Mouse (Mus musculus): Measurements from ENCODE around the gene Fam135a. TPM values are rescaled to one million over a fixed set of nuclear protein-coding genes. Genes with fewer than 3 reads are reported as not detected.

Fam135a gene
- 41.3 and 49.5 TPM in 2 replicates for polyA plus RNA-seq (2012; rRNA removed)

DNA sequence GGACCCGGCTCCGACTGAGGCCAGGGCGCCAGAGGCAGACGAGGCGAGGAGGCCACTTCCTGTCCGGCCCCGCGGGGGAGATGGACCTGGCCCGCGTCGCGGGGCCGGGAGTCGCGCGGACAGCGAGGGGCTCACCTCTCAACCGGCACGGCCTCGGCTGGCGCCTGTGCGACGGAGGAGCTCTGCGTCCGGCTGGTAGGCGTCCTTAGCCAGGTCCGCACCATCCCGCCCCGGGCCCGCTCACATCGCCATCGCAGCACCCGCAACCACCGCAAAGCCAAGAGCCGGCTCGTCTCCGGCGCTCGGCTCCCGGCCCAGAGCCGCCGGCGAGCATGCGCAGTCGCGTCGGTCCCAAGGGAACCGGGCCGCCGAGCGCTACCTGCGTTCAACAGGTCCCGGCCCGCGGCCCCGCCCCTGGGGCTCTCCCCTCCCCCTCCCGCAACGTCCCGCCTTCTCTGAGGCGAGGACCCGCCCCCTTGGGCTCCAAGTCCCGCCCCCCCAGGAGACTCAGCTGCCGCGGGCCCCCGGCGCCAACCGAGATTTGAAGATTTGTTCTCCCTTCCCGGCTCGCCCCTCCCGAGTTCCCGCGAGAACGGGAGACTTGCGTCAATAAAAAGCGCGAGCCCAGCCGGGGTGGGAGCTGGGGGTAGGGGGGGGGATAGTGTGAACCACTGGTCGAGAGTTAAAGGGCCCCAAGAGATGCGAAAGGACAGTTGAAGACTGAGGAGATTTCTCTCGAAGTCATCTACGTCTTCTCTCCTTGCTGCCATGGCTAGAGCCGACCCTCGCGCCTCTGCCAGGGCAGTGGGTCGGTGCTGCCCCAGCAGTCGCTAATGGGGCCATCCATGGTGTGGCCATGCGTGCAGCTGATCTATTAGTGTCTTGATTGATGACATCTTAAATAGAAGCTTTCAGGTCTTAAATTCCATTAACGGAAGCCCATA lies at the start of gene Fam135a:
Fam135a (minus strand) TSS at position 416 of the 944 bp plus-strand sequence.
- DNase-seq (ENCODE audit: low read depth): peak; percentile 98

GRCm38 (mm10) chr1:24143504-24143903 lies 43.4 kb upstream of the Fam135a start:
- TF ChIP-seq POLR2A (IDR thresholded peaks at IDR 0.05; ENCODE audit: borderline replicate concordance, extremely low read depth, insufficient read depth, insufficient read length, poor library complexity, severe bottlenecking) (no peak), CTCF (IDR thresholded peaks at IDR 0.05; ENCODE audit: borderline replicate concordance, extremely low read depth, insufficient read depth, insufficient read length) (no peak)
- peak; percentile 39 for DNase-seq (ENCODE audit: low read depth)

More for the DNA sequence above, at the start of gene Fam135a:
- no peak for TF ChIP-seq CTCF (IDR thresholded peaks at IDR 0.05; ENCODE audit: borderline replicate concordance, extremely low read depth, insufficient read depth, insufficient read length)
- TF ChIP-seq POLR2A (IDR thresholded peaks at IDR 0.05; ENCODE audit: borderline replicate concordance, extremely low read depth, insufficient read depth, insufficient read length, poor library complexity, severe bottlenecking): peak; percentile 88

DNA sequence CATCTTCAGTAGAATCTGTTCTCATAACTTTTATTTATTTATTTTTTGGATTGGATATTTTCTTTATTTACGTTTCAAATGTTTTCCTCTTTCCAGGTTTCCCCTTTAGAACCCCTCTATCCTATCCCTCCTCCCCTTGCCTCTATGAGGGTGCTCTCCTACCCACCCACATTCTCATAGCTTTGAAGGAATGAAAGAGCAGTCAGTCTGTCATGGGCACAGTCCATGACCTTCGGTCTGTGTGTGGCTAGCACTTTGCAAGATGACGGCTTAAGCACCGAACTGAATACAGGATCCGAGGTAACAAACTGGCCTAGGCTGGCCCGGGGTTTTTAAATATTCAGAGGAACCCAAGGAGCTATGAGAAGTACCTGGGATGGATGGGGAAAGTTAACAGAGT lies 40.4 kb upstream of the Fam135a start:
- no peak for DNase-seq (ENCODE audit: low read depth)
- no peak for TF ChIP-seq POLR2A (IDR thresholded peaks at IDR 0.05; ENCODE audit: borderline replicate concordance, extremely low read depth, insufficient read depth, insufficient read length, poor library complexity, severe bottlenecking)
- TF ChIP-seq CTCF (IDR thresholded peaks at IDR 0.05; ENCODE audit: borderline replicate concordance, extremely low read depth, insufficient read depth, insufficient read length): no peak

GRCm38 (mm10) chr1:24137133-24137532 lies 37.0 kb upstream of the Fam135a start:
- peak; percentile 83; the same call in 1 of the 2 replicates for TF ChIP-seq CTCF (IDR thresholded peaks at IDR 0.05; ENCODE audit: borderline replicate concordance, extremely low read depth, insufficient read depth, insufficient read length)
- no peak for TF ChIP-seq POLR2A (IDR thresholded peaks at IDR 0.05; ENCODE audit: borderline replicate concordance, extremely low read depth, insufficient read depth, insufficient read length, poor library complexity, severe bottlenecking)
- peak; percentile 68 for DNase-seq (ENCODE audit: low read depth)

DNA sequence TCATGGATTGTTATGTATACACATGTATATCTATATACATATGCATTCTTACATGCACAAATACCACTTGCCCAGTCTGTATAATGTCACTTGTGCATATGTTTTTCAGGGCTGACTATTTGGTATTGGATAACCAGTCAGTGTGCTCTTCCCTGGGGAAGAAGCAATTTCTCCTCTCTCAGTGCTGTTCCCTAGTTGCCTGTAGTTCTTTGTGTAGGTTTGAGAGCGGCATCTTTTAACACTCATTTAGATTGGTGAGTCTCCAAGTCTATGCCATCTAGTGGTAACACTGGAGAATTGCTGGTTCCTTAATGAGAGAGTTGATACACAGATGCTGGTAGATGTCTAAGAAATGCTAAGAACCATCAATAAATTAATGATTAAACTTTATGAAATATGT lies 34.7 kb upstream of the Fam135a start:
- TF ChIP-seq CTCF (IDR thresholded peaks at IDR 0.05; ENCODE audit: borderline replicate concordance, extremely low read depth, insufficient read depth, insufficient read length) (peak; percentile 59), POLR2A (IDR thresholded peaks at IDR 0.05; ENCODE audit: borderline replicate concordance, extremely low read depth, insufficient read depth, insufficient read length, poor library complexity, severe bottlenecking) (no peak)
- DNase-seq (ENCODE audit: low read depth): peak; percentile 90

GRCm38 (mm10) chr1:24133853-24134252 lies 33.7 kb upstream of the Fam135a start:
- TF ChIP-seq POLR2A (IDR thresholded peaks at IDR 0.05; ENCODE audit: borderline replicate concordance, extremely low read depth, insufficient read depth, insufficient read length, poor library complexity, severe bottlenecking): no peak
- TF ChIP-seq CTCF (IDR thresholded peaks at IDR 0.05; ENCODE audit: borderline replicate concordance, extremely low read depth, insufficient read depth, insufficient read length): no peak
- DNase-seq (ENCODE audit: low read depth): no peak

DNA sequence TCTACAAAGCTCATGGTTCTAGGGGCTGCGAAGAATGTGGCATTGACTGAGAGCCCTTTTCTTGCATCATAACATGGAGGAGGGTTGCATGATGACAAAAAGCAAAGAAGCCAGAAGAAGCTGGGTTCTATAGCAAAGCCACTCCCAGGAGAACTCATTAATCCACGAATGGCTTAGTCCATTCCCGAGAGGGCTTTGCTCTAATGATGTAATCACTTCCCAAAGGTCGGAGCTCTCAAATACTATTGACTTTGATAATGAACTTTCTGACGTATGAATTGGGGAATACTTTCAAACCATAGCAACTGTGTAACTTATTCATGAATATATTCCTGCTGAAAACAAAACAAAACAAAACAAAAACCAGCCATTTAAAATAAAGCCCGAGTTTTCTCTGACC lies 27.7 kb upstream of the Fam135a start:
- TF ChIP-seq POLR2A (IDR thresholded peaks at IDR 0.05; ENCODE audit: borderline replicate concordance, extremely low read depth, insufficient read depth, insufficient read length, poor library complexity, severe bottlenecking) (no peak), CTCF (IDR thresholded peaks at IDR 0.05; ENCODE audit: borderline replicate concordance, extremely low read depth, insufficient read depth, insufficient read length) (no peak)
- DNase-seq (ENCODE audit: low read depth): no peak

- TF ChIP-seq CTCF (IDR thresholded peaks at IDR 0.05; ENCODE audit: borderline replicate concordance, extremely low read depth, insufficient read depth, insufficient read length) (no peak), POLR2A (IDR thresholded peaks at IDR 0.05; ENCODE audit: borderline replicate concordance, extremely low read depth, insufficient read depth, insufficient read length, poor library complexity, severe bottlenecking) (no peak)
- DNase-seq (ENCODE audit: low read depth): no peak
Measured at GRCm38 (mm10) chr1:24124610-24125009, 24.5 kb upstream of the Fam135a start.

- TF ChIP-seq POLR2A (IDR thresholded peaks at IDR 0.05; ENCODE audit: borderline replicate concordance, extremely low read depth, insufficient read depth, insufficient read length, poor library complexity, severe bottlenecking): no peak
- TF ChIP-seq CTCF (IDR thresholded peaks at IDR 0.05; ENCODE audit: borderline replicate concordance, extremely low read depth, insufficient read depth, insufficient read length): no peak
- DNase-seq (ENCODE audit: low read depth): no peak
Measured at GRCm38 (mm10) chr1:24122582-24122981, 22.4 kb upstream of the Fam135a start.

- TF ChIP-seq CTCF (IDR thresholded peaks at IDR 0.05; ENCODE audit: borderline replicate concordance, extremely low read depth, insufficient read depth, insufficient read length) (no peak), POLR2A (IDR thresholded peaks at IDR 0.05; ENCODE audit: borderline replicate concordance, extremely low read depth, insufficient read depth, insufficient read length, poor library complexity, severe bottlenecking) (no peak)
- no peak for DNase-seq (ENCODE audit: low read depth)
Measured at GRCm38 (mm10) chr1:24107971-24108773, 8.0 kb upstream of the Fam135a start.

DNA sequence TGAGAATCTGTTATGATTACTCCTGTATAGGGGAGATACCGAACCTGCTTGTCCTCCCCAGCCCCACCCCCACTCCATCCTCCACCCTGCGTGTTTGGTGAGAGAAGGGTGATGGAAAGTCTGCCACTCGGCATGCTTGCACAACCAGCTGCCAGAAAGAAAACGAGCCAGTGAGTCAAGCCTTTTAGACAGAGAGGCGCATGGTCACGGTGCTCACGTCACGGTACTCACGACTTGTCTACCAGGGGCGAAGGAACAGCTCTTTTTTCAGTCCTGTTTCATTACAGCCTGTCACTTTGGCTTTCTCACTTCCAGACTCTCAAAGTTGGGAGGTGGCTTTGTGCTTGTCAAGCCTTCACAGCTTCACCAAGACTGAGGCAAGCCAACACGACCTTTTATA lies 7.2 kb upstream of the Fam135a start:
- DNase-seq (ENCODE audit: low read depth): peak; percentile 65
- TF ChIP-seq CTCF (IDR thresholded peaks at IDR 0.05; ENCODE audit: borderline replicate concordance, extremely low read depth, insufficient read depth, insufficient read length) (no peak), POLR2A (IDR thresholded peaks at IDR 0.05; ENCODE audit: borderline replicate concordance, extremely low read depth, insufficient read depth, insufficient read length, poor library complexity, severe bottlenecking) (no peak)

Measured in brain, embryonic 14.5 days (tissue).